ENCODE assay signal across 23 mouse cellular contexts in the genomic region with DNA sequence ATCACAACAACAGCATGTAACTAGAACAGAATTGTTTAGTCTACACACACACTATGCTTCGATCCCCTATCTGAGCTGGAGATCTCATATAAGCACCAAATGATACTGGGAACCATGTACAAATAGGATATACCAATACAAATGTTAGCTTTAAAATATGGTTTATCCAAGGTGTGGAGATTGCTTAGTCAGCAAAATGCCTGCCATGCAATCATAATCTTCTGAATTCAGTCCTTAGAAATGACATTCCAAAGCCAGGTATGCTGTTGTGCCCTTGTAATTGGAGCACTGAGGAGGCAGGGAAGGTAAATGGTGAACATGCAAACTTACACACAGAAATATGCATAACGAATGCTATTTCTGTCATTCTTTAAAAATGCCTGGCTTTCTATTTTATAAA. TPM values are rescaled to one million over a fixed set of nuclear protein-coding genes. Genes with fewer than 3 reads are reported as not detected.
DNase-seq lines count a peak whose midpoint lies in the region; ATAC-seq and TF ChIP-seq lines count a peak whose summit lies in the region.
"Had no signal": no experiment of that assay in that cellular context is flagged by ENCODE, and none has a peak within 500 bp of the region (broad histone marks: within the 10 kb centered on the region; RNA-seq: fewer than 3 reads in every experiment).

No protein-coding gene starts in this region.

- dilution Hi-C loops in CH12.LX (cut with MboI; ENCODE audit: extremely low pct_ligation_motif_present, extremely low pct_unique_long_range_greater_than_20kb, low sequenced_read_pairs): no loop called here

- TF ChIP-seq POLR2A in CH12.LX (IDR thresholded peaks at IDR 0.05; ENCODE audit: low read depth, low read length) (no peak), MEL (IDR thresholded peaks at IDR 0.05; ENCODE audit: control insufficient read depth in 1 of 2, insufficient read depth in 1 of 2, low read depth in 1 of 2, low read length in 2 of 2, poor library complexity in 1 of 2) (no peak)

- no peak overlapping the region for H3K4me2 ChIP-seq in CH12.LX (ENCODE audit: insufficient read depth, low read depth, poor library complexity, severe bottlenecking)
- no peak overlapping the region for H3K4me2 ChIP-seq in kidney, embryonic 14.5 days (replicated peaks; ENCODE audit: low read depth, low read length)

- ATAC-seq in kidney, embryonic 14.5 days (ENCODE audit: low FRiP score, low TSS enrichment): no peak
- ATAC-seq: activated CD4-positive, CD25-positive, alpha-beta regulatory T cell, adult 4 months; CD4-positive, CD25-positive, alpha-beta regulatory T cell, adult 4 months; Patski had no signal

- H3K36me3 ChIP-seq in CH12.LX (replicated peaks in 1 of 2; ENCODE audit: control insufficient read depth in 1 of 2, insufficient read depth in 1 of 2, low read length in 1 of 2) (no peaks in the 10 kb centered on the region), ES-E14 (ENCODE audit: control insufficient read depth, insufficient read depth, low read length, poor library complexity, severe bottlenecking) (no peaks in the 10 kb centered on the region), MEL (ENCODE audit: control insufficient read depth in 1 of 2, insufficient read depth in 2 of 2, low read length in 2 of 2) (no peaks in the 10 kb centered on the region)
- no peaks in the 10 kb centered on the region for H3K36me3 ChIP-seq in kidney, embryonic 14.5 days (ENCODE audit: control insufficient read depth, insufficient read depth, low read length)
- H3K36me3 ChIP-seq: G1E had no signal

- H3K9me3 ChIP-seq in CH12.LX (replicated peaks; ENCODE audit: low read length) (no peaks in the 10 kb centered on the region), ES-E14 (ENCODE audit: control insufficient read depth, insufficient read depth, low read depth, low read length) (no peaks in the 10 kb centered on the region), MEL (replicated peaks; ENCODE audit: insufficient read depth, low read length) (no peaks in the 10 kb centered on the region)
- H3K9me3 ChIP-seq in kidney, embryonic 14.5 days (ENCODE audit: control insufficient read depth, low read length): no peaks in the 10 kb centered on the region
- H3K9me3 ChIP-seq: G1E had no signal

- no peak for DNase-seq in CH12.LX (ENCODE audit: extremely low read depth)
- DNase-seq in ES-E14 (ENCODE audit: low read depth, low spot score): no peak
- no peak for DNase-seq in MEL (ENCODE audit: low read depth, low spot score)
- DNase-seq in spleen, adult 12 weeks (ENCODE audit: low spot score): no peak
- no peak for DNase-seq in thymus, postnatal 4 days
- DNase-seq: adrenal gland, adult 2 months; adrenal gland, adult 8-10 months; adrenal gland, postnatal 10 days; adrenal gland, postnatal 14 days; adrenal gland, postnatal 25 days; adrenal gland, postnatal 36 days; B cell, adult 2 months; cerebellum, adult 11 months; cerebellum, adult 11-12 months; cerebellum, adult 18-20 months; cerebellum, adult 2 months; cerebellum, adult 8-10 months; cerebellum, adult 9-10 months had no signal

- H3K4me3 ChIP-seq in CH12.LX (replicated peaks in 1 of 3; ENCODE audit: low read depth in 2 of 3, low read length in 2 of 3, poor library complexity in 1 of 3) (no peak overlapping the region), ES-E14 (ENCODE audit: insufficient read depth in 1 of 2, low read depth in 1 of 2, low read length in 2 of 2, poor library complexity in 1 of 2, severe bottlenecking in 1 of 2) (no peak overlapping the region), MEL (ENCODE audit: control insufficient read depth in 1 of 2, insufficient read depth in 1 of 2, low read depth in 2 of 2, low read length in 2 of 2) (no peak overlapping the region)
- H3K4me3 ChIP-seq in kidney, embryonic 14.5 days (ENCODE audit: low read length): no peak overlapping the region

- in situ Hi-C loops in CH12.LX (cut with MboI; ENCODE audit: low pct_ligation_motif_present, low pct_unique_long_range_greater_than_20kb, low sequenced_read_pairs): no loop called here
- in situ Hi-C loops in ES-E14 (cut with MboI; ENCODE audit: low sequenced_read_pairs in 2 of 2, unreplicated experiment in 2 of 2): no loop called here

- WGBS in kidney, embryonic 14.5 days: 85% methylated on average over 2 of the region's 2 CpGs

- H3K27me3 ChIP-seq in CH12.LX (replicated peaks) (no peaks in the 10 kb centered on the region), MEL (ENCODE audit: control insufficient read depth in 1 of 2, insufficient read depth in 2 of 2, low read length in 2 of 2) (no peaks in the 10 kb centered on the region)
- H3K27me3 ChIP-seq in kidney, embryonic 14.5 days (ENCODE audit: control insufficient read depth, insufficient read depth, low read length): no peaks in the 10 kb centered on the region

- peaks cover 0 to 8% of the 10 kb centered on the region in 2 experiments; a peak in 1 of 4 replicates for H3K4me1 ChIP-seq in CH12.LX (ENCODE audit: control insufficient read depth in 1 of 2, insufficient read depth in 2 of 2)
- H3K4me1 ChIP-seq in ES-E14 (ENCODE audit: control insufficient read depth in 2 of 2, insufficient read depth in 2 of 2, low read length in 2 of 2, poor library complexity in 1 of 2): no peaks in the 10 kb centered on the region
- H3K4me1 ChIP-seq in MEL (ENCODE audit: control insufficient read depth in 1 of 2, insufficient read depth in 2 of 2, low read length in 2 of 2): no peaks in the 10 kb centered on the region
- H3K4me1 ChIP-seq in kidney, embryonic 14.5 days (ENCODE audit: control insufficient read depth, insufficient read depth, low read length): no peaks in the 10 kb centered on the region

- no peak overlapping the region for H3K9ac ChIP-seq in CH12.LX (ENCODE audit: insufficient read depth, low read depth)
- no peak overlapping the region for H3K9ac ChIP-seq in ES-E14 (ENCODE audit: insufficient read depth, low read depth, low read length, poor library complexity, severe bottlenecking)
- no peak overlapping the region for H3K9ac ChIP-seq in MEL (ENCODE audit: control insufficient read depth, low read depth, low read length, poor library complexity, severe bottlenecking)
- no peak overlapping the region for H3K9ac ChIP-seq in kidney, embryonic 14.5 days (ENCODE audit: low read depth, low read length)

- H3K27ac ChIP-seq in CH12.LX (ENCODE audit: insufficient read depth, low read depth) (no peak overlapping the region), ES-E14 (ENCODE audit: insufficient read depth, low read depth, low read length, poor library complexity, severe bottlenecking) (no peak overlapping the region), MEL (ENCODE audit: control insufficient read depth, low read depth, low read length) (no peak overlapping the region)
- no peak overlapping the region for H3K27ac ChIP-seq in kidney, embryonic 14.5 days (ENCODE audit: low read depth, low read length)

- TF ChIP-seq EP300 in CH12.LX (IDR thresholded peaks at IDR 0.05; ENCODE audit: low read length) (no peak), MEL (IDR thresholded peaks at IDR 0.05; ENCODE audit: low read depth in 1 of 2, low read length in 2 of 2) (no peak)

- no peak for TF ChIP-seq RAD21 in CH12.LX (IDR thresholded peaks at IDR 0.05; ENCODE audit: low read depth, low read length)
- no peak for TF ChIP-seq RAD21 in MEL (IDR thresholded peaks at IDR 0.05; ENCODE audit: low read depth, low read length)

- TF ChIP-seq CTCF in CH12.LX (conservative IDR thresholded peaks at IDR 0.05 in 1 of 2, IDR thresholded peaks at IDR 0.05 in 1 of 2; ENCODE audit: low read depth in 2 of 2, low read length in 2 of 2) (no peak), MEL (IDR thresholded peaks at IDR 0.05 in 2 of 3, conservative IDR thresholded peaks at IDR 0.05 in 1 of 3; ENCODE audit: control insufficient read depth in 1 of 3, insufficient read depth in 1 of 3, low read depth in 2 of 3, low read length in 3 of 3, poor library complexity in 1 of 3, severe bottlenecking in 1 of 3) (no peak)

- H3K79me2 ChIP-seq in CH12.LX (replicated peaks; ENCODE audit: control insufficient read depth, extremely low read depth, insufficient read depth, poor library complexity, severe bottlenecking) (no peaks in the 10 kb centered on the region), MEL (ENCODE audit: control insufficient read depth, insufficient read depth, low read length, poor library complexity) (no peaks in the 10 kb centered on the region)

TF ChIP-seq in CH12.LX, 34 proteins besides CTCF, POLR2A, EP300 and RAD21:
- TF ChIP-seq ELF1 (IDR thresholded peaks at IDR 0.05; ENCODE audit: low read depth, low read length) (no peak), MAFK (IDR thresholded peaks at IDR 0.05; ENCODE audit: insufficient replicate concordance, low read length) (peak; percentile 68)

TF ChIP-seq in ES-E14, 5 proteins besides CTCF, POLR2A, EP300 and RAD21:
- TF ChIP-seq MAFK (IDR thresholded peaks at IDR 0.05; ENCODE audit: insufficient read depth, low read depth, low read length): peak; percentile 80
- TF ChIP-seq CHD2 (IDR thresholded peaks at IDR 0.05; ENCODE audit: low read depth, low read length): no peak
TF ChIP-seq in ES-E14: peak in this region for 1.

TF ChIP-seq in MEL, 35 proteins besides CTCF, POLR2A, EP300 and RAD21:
- TF ChIP-seq USF1 (IDR thresholded peaks at IDR 0.05; ENCODE audit: low read depth, low read length): no peak
- 0 out of 2 replicates have a peak, but pooled peaks have one; percentile 26 for TF ChIP-seq MAFK (IDR thresholded peaks at IDR 0.05; ENCODE audit: borderline replicate concordance, low read depth, low read length)
- TF ChIP-seq MEF2A (IDR thresholded peaks at IDR 0.05; ENCODE audit: extremely low read depth, insufficient replicate concordance, low read depth, low read length, poor library complexity, severe bottlenecking): no peak
- TF ChIP-seq POLR2AphosphoS2 (IDR thresholded peaks at IDR 0.05; ENCODE audit: low read length): no peak

RNA-seq across cellular contexts. Expression of a gene that starts 54.0 kb away (rescaled TPM):
- total RNA-seq in CH12.LX (2012; rRNA removed) (not detected in 2 replicates), CH12.LX (2014; rRNA removed) (not detected in 2 replicates), ES-E14 (2012; rRNA removed) (0.05 and 0.18 TPM in 2 replicates), MEL (2012; rRNA removed) (not detected in 2 replicates)
- polyA plus RNA-seq in CH12.LX (2012; ENCODE audit: insufficient read length, low read depth) (not detected in 2 replicates), MEL (2012; ENCODE audit: insufficient read depth in 1 of 2, insufficient read length in 2 of 2, low read depth in 1 of 2, low replicate concordance in 2 of 2, missing spikeins in 1 of 2) (not detected)
- 0.69 and 1.2 TPM in 2 replicates for polyA plus RNA-seq in kidney, embryonic 14.5 days (2014; fragmentation: Nextera tagmentation; extraction: Ambion mirVana)
- polyA plus RNA-seq: G1E had no signal
